Mouse (Mus musculus): ENCODE data around the gene Glt28d2. TPM values are rescaled to one million over a fixed set of nuclear protein-coding genes. Genes with fewer than 3 reads are reported as not detected.

Gene Glt28d2
- polyA plus RNA-seq, 1 experiment from 2014 or later, result 0.84 TPM

GRCm38 (mm10) chr3:85859311-85859710 is 28.0 kb downstream of the Glt28d2 start:
- no peak overlapping the region for H3K4me2 ChIP-seq (ENCODE audit: low read depth, severe bottlenecking)
- DNase-seq (ENCODE audit: low spot score), result no peak
- H3K4me1 ChIP-seq (ENCODE audit: control insufficient read depth, insufficient read depth, low read length), result no peaks in the 10 kb centered on the region
- no peak overlapping the region for H3K4me3 ChIP-seq (ENCODE audit: low read depth, low read length)
- H3K9ac ChIP-seq (ENCODE audit: low read length), result no peak overlapping the region
- H3K27ac ChIP-seq (replicated peaks; ENCODE audit: low read depth, low read length), result no peak overlapping the region
- no peaks in the 10 kb centered on the region for H3K27me3 ChIP-seq (ENCODE audit: control insufficient read depth, insufficient read depth, low read length)
- WGBS, result 95% methylated on average over 6 of the region's 6 CpGs
- H3K9me3 ChIP-seq (ENCODE audit: control insufficient read depth, low read length), result no peaks in the 10 kb centered on the region
- ATAC-seq (ENCODE audit: insufficient number of reproducible peaks, low FRiP score, low TSS enrichment, low read depth), result no peak
- no peaks in the 10 kb centered on the region for H3K36me3 ChIP-seq (ENCODE audit: control insufficient read depth, insufficient read depth, low read length)

- Histone ChIP-seq H3K9me3 (ENCODE audit: control insufficient read depth, low read length) (no peaks in the 10 kb centered on the region), H3K27me3 (ENCODE audit: control insufficient read depth, insufficient read depth, low read length) (no peaks in the 10 kb centered on the region), H3K4me3 (ENCODE audit: low read depth, low read length) (no peak overlapping the region), H3K36me3 (ENCODE audit: control insufficient read depth, insufficient read depth, low read length) (no peaks in the 10 kb centered on the region), H3K9ac (ENCODE audit: low read length) (no peak overlapping the region), H3K4me2 (ENCODE audit: low read depth, severe bottlenecking) (no peak overlapping the region), H3K4me1 (ENCODE audit: control insufficient read depth, insufficient read depth, low read length) (no peaks in the 10 kb centered on the region), H3K27ac (replicated peaks; ENCODE audit: low read depth, low read length) (no peak overlapping the region)
- ATAC-seq (ENCODE audit: insufficient number of reproducible peaks, low FRiP score, low TSS enrichment, low read depth), result no peak
- peak; percentile 27 for DNase-seq (ENCODE audit: low spot score)
- 69% methylated on average over 11 of the region's 11 CpGs for WGBS
These were observed 28.9 kb downstream of the Glt28d2 start for GRCm38 (mm10) chr3:85858140-85859135.

GRCm38 (mm10) chr3:85857083-85857482 is 30.2 kb downstream of the Glt28d2 start:
- Histone ChIP-seq H3K4me2 (ENCODE audit: low read depth, severe bottlenecking) (no peak overlapping the region), H3K27me3 (ENCODE audit: control insufficient read depth, insufficient read depth, low read length) (no peaks in the 10 kb centered on the region), H3K4me1 (ENCODE audit: control insufficient read depth, insufficient read depth, low read length) (no peaks in the 10 kb centered on the region), H3K36me3 (ENCODE audit: control insufficient read depth, insufficient read depth, low read length) (no peaks in the 10 kb centered on the region), H3K9ac (ENCODE audit: low read length) (no peak overlapping the region), H3K9me3 (ENCODE audit: control insufficient read depth, low read length) (no peaks in the 10 kb centered on the region), H3K4me3 (ENCODE audit: low read depth, low read length) (no peak overlapping the region), H3K27ac (replicated peaks; ENCODE audit: low read depth, low read length) (no peak overlapping the region)
- WGBS, result 57% methylated on average over 4 of the region's 4 CpGs
- no peak for DNase-seq (ENCODE audit: low spot score)
- ATAC-seq (ENCODE audit: insufficient number of reproducible peaks, low FRiP score, low TSS enrichment, low read depth), result no peak

GRCm38 (mm10) chr3:85855947-85856346 is 31.4 kb downstream of the Glt28d2 start:
- Histone ChIP-seq H3K9me3 (ENCODE audit: control insufficient read depth, low read length) (no peaks in the 10 kb centered on the region), H3K4me3 (ENCODE audit: low read depth, low read length) (no peak overlapping the region), H3K9ac (ENCODE audit: low read length) (no peak overlapping the region), H3K27me3 (ENCODE audit: control insufficient read depth, insufficient read depth, low read length) (no peaks in the 10 kb centered on the region), H3K36me3 (ENCODE audit: control insufficient read depth, insufficient read depth, low read length) (no peaks in the 10 kb centered on the region), H3K4me2 (ENCODE audit: low read depth, severe bottlenecking) (no peak overlapping the region), H3K27ac (replicated peaks; ENCODE audit: low read depth, low read length) (no peak overlapping the region), H3K4me1 (ENCODE audit: control insufficient read depth, insufficient read depth, low read length) (no peaks in the 10 kb centered on the region)
- no peak for DNase-seq (ENCODE audit: low spot score)
- 90% methylated on average over 5 of the region's 5 CpGs for WGBS
- no peak for ATAC-seq (ENCODE audit: insufficient number of reproducible peaks, low FRiP score, low TSS enrichment, low read depth)

DNA sequence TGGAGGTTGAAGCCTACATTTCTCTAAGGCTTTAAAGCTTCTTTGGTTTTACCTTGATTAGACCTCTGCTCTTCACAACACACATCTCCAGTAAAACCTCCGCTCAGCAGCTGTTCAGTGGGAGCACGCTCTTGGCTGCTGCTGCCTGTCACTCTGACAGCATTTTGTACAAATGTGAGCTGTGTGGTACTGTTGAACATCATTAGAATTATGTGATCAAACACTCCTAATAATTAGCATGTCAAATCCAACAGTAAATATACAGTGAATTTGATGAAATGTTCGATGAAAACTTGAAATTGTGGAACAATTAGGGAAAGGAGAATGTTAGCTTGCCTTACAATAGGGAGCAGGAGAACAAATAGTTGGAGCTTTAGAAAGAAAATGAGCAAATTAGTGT is 32.3 kb downstream of the Glt28d2 start:
- Histone ChIP-seq H3K27me3 (ENCODE audit: control insufficient read depth, insufficient read depth, low read length) (no peaks in the 10 kb centered on the region), H3K4me3 (ENCODE audit: low read depth, low read length) (no peak overlapping the region), H3K4me1 (ENCODE audit: control insufficient read depth, insufficient read depth, low read length) (no peaks in the 10 kb centered on the region), H3K4me2 (ENCODE audit: low read depth, severe bottlenecking) (no peak overlapping the region), H3K9me3 (ENCODE audit: control insufficient read depth, low read length) (no peaks in the 10 kb centered on the region), H3K27ac (replicated peaks; ENCODE audit: low read depth, low read length) (no peak overlapping the region), H3K9ac (ENCODE audit: low read length) (no peak overlapping the region), H3K36me3 (ENCODE audit: control insufficient read depth, insufficient read depth, low read length) (no peaks in the 10 kb centered on the region)
- DNase-seq (ENCODE audit: low spot score) (no peak), ATAC-seq (ENCODE audit: insufficient number of reproducible peaks, low FRiP score, low TSS enrichment, low read depth) (no peak)
- WGBS, result 86% methylated on average over 3 of the region's 3 CpGs

GRCm38 (mm10) chr3:85854143-85854542 is 33.2 kb downstream of the Glt28d2 start:
- WGBS, result 63% methylated on average over 6 of the region's 6 CpGs
- no peak overlapping the region for H3K27ac ChIP-seq (replicated peaks; ENCODE audit: low read depth, low read length)
- no peak overlapping the region for H3K4me2 ChIP-seq (ENCODE audit: low read depth, severe bottlenecking)
- no peak overlapping the region for H3K9ac ChIP-seq (ENCODE audit: low read length)
- no peaks in the 10 kb centered on the region for H3K36me3 ChIP-seq (ENCODE audit: control insufficient read depth, insufficient read depth, low read length)
- DNase-seq (ENCODE audit: low spot score) (no peak), ATAC-seq (ENCODE audit: insufficient number of reproducible peaks, low FRiP score, low TSS enrichment, low read depth) (no peak)
- no peaks in the 10 kb centered on the region for H3K9me3 ChIP-seq (ENCODE audit: control insufficient read depth, low read length)
- no peaks in the 10 kb centered on the region for H3K27me3 ChIP-seq (ENCODE audit: control insufficient read depth, insufficient read depth, low read length)
- no peak overlapping the region for H3K4me3 ChIP-seq (ENCODE audit: low read depth, low read length)
- no peaks in the 10 kb centered on the region for H3K4me1 ChIP-seq (ENCODE audit: control insufficient read depth, insufficient read depth, low read length)

GRCm38 (mm10) chr3:85853715-85854114 is 33.6 kb downstream of the Glt28d2 start:
- 92% methylated on average over 4 of the region's 4 CpGs for WGBS
- Histone ChIP-seq H3K9me3 (ENCODE audit: control insufficient read depth, low read length) (no peaks in the 10 kb centered on the region), H3K4me3 (ENCODE audit: low read depth, low read length) (no peak overlapping the region), H3K4me1 (ENCODE audit: control insufficient read depth, insufficient read depth, low read length) (no peaks in the 10 kb centered on the region), H3K27me3 (ENCODE audit: control insufficient read depth, insufficient read depth, low read length) (no peaks in the 10 kb centered on the region), H3K27ac (replicated peaks; ENCODE audit: low read depth, low read length) (no peak overlapping the region), H3K36me3 (ENCODE audit: control insufficient read depth, insufficient read depth, low read length) (no peaks in the 10 kb centered on the region), H3K9ac (ENCODE audit: low read length) (no peak overlapping the region), H3K4me2 (ENCODE audit: low read depth, severe bottlenecking) (no peak overlapping the region)
- DNase-seq (ENCODE audit: low spot score) (no peak), ATAC-seq (ENCODE audit: insufficient number of reproducible peaks, low FRiP score, low TSS enrichment, low read depth) (no peak)

GRCm38 (mm10) chr3:85850079-85850478 is 37.2 kb downstream of the Glt28d2 start:
- 100% methylated on average over 1 of the region's 1 CpGs for WGBS
- Histone ChIP-seq H3K27ac (replicated peaks; ENCODE audit: low read depth, low read length) (no peak overlapping the region), H3K27me3 (ENCODE audit: control insufficient read depth, insufficient read depth, low read length) (no peaks in the 10 kb centered on the region), H3K36me3 (ENCODE audit: control insufficient read depth, insufficient read depth, low read length) (no peaks in the 10 kb centered on the region), H3K9me3 (ENCODE audit: control insufficient read depth, low read length) (no peaks in the 10 kb centered on the region), H3K4me3 (ENCODE audit: low read depth, low read length) (no peak overlapping the region), H3K4me1 (ENCODE audit: control insufficient read depth, insufficient read depth, low read length) (no peaks in the 10 kb centered on the region), H3K9ac (ENCODE audit: low read length) (no peak overlapping the region), H3K4me2 (ENCODE audit: low read depth, severe bottlenecking) (no peak overlapping the region)
- DNase-seq (ENCODE audit: low spot score) (no peak), ATAC-seq (ENCODE audit: insufficient number of reproducible peaks, low FRiP score, low TSS enrichment, low read depth) (no peak)

Data from limb, embryonic 11.5 days (tissue).